Mouse (Mus musculus): Measurements from ENCODE around the gene Cadm2. TPM values are rescaled to one million over a fixed set of nuclear protein-coding genes. Genes with fewer than 3 reads are reported as not detected.
A peak's percentile ranks its signal among the peaks of the same experiment; 100 is the strongest.

Cadm2 gene
- total and polyA plus RNA-seq, 2 experiments: under 0.01 to 0.02 TPM

- H3K27ac ChIP-seq (replicated peaks; ENCODE audit: insufficient read depth, low read depth, low read length): no peak overlapping the region
- H3K4me1 ChIP-seq (ENCODE audit: control insufficient read depth, insufficient read depth, low read length): no peaks in the 10 kb centered on the region
- no peaks in the 10 kb centered on the region for H3K27me3 ChIP-seq (ENCODE audit: control insufficient read depth, insufficient read depth, low read length)
- no peak for TF ChIP-seq CTCF (IDR thresholded peaks at IDR 0.05; ENCODE audit: low read depth, low read length)
- TF ChIP-seq POLR2A (IDR thresholded peaks at IDR 0.05; ENCODE audit: extremely low read depth, insufficient read depth, low read length): no peak
- H3K79me2 ChIP-seq (ENCODE audit: control insufficient read depth, insufficient read depth, low read length): no peaks in the 10 kb centered on the region
- H3K36me3 ChIP-seq (ENCODE audit: control insufficient read depth, insufficient read depth, low read length): no peaks in the 10 kb centered on the region
- DNase-seq (ENCODE audit: extremely low read depth, low read depth, low spot score): no peak
- H3K4me3 ChIP-seq (ENCODE audit: insufficient read depth, low read depth, low read length): no peak overlapping the region
- H3K9ac ChIP-seq (ENCODE audit: low read depth, low read length): no peak overlapping the region
- WGBS: 51% methylated on average over 5 of the region's 5 CpGs
These were observed 498.2 kb downstream of the Cadm2 start for GRCm38 (mm10) chr16:67122532-67122931.

- Histone ChIP-seq H3K4me3 (ENCODE audit: insufficient read depth, low read depth, low read length) (no peak overlapping the region), H3K36me3 (ENCODE audit: control insufficient read depth, insufficient read depth, low read length) (no peaks in the 10 kb centered on the region), H3K9ac (ENCODE audit: low read depth, low read length) (no peak overlapping the region), H3K27ac (replicated peaks; ENCODE audit: insufficient read depth, low read depth, low read length) (no peak overlapping the region), H3K27me3 (ENCODE audit: control insufficient read depth, insufficient read depth, low read length) (no peaks in the 10 kb centered on the region), H3K79me2 (ENCODE audit: control insufficient read depth, insufficient read depth, low read length) (no peaks in the 10 kb centered on the region), H3K4me1 (ENCODE audit: control insufficient read depth, insufficient read depth, low read length) (no peaks in the 10 kb centered on the region)
- 75% methylated on average over 3 of the region's 3 CpGs for WGBS
- TF ChIP-seq CTCF (IDR thresholded peaks at IDR 0.05; ENCODE audit: low read depth, low read length) (no peak), POLR2A (IDR thresholded peaks at IDR 0.05; ENCODE audit: extremely low read depth, insufficient read depth, low read length) (no peak)
- no peak for DNase-seq (ENCODE audit: extremely low read depth, low read depth, low spot score)
These were observed 498.9 kb downstream of the Cadm2 start for GRCm38 (mm10) chr16:67121781-67122180.

GRCm38 (mm10) chr16:67106478-67107061, 514.1 kb downstream of the Cadm2 start:
- Histone ChIP-seq H3K4me1 (ENCODE audit: control insufficient read depth, insufficient read depth, low read length) (no peaks in the 10 kb centered on the region), H3K27ac (replicated peaks; ENCODE audit: insufficient read depth, low read depth, low read length) (no peak overlapping the region), H3K27me3 (ENCODE audit: control insufficient read depth, insufficient read depth, low read length) (no peaks in the 10 kb centered on the region), H3K4me3 (ENCODE audit: insufficient read depth, low read depth, low read length) (no peak overlapping the region), H3K79me2 (ENCODE audit: control insufficient read depth, insufficient read depth, low read length) (no peaks in the 10 kb centered on the region), H3K9ac (ENCODE audit: low read depth, low read length) (no peak overlapping the region), H3K36me3 (ENCODE audit: control insufficient read depth, insufficient read depth, low read length) (no peaks in the 10 kb centered on the region)
- 59% methylated on average over 8 of the region's 8 CpGs for WGBS
- no peak for TF ChIP-seq CTCF (IDR thresholded peaks at IDR 0.05; ENCODE audit: low read depth, low read length)
- no peak for TF ChIP-seq POLR2A (IDR thresholded peaks at IDR 0.05; ENCODE audit: extremely low read depth, insufficient read depth, low read length)
- no peak for DNase-seq (ENCODE audit: extremely low read depth, low read depth, low spot score)

GRCm38 (mm10) chr16:67096706-67097105, 524.0 kb downstream of the Cadm2 start:
- no peak for DNase-seq (ENCODE audit: extremely low read depth, low read depth, low spot score)
- no peak overlapping the region for H3K27ac ChIP-seq (replicated peaks; ENCODE audit: insufficient read depth, low read depth, low read length)
- no peaks in the 10 kb centered on the region for H3K79me2 ChIP-seq (ENCODE audit: control insufficient read depth, insufficient read depth, low read length)
- H3K27me3 ChIP-seq (ENCODE audit: control insufficient read depth, insufficient read depth, low read length): no peaks in the 10 kb centered on the region
- TF ChIP-seq POLR2A (IDR thresholded peaks at IDR 0.05; ENCODE audit: extremely low read depth, insufficient read depth, low read length): no peak
- TF ChIP-seq CTCF (IDR thresholded peaks at IDR 0.05; ENCODE audit: low read depth, low read length): no peak
- H3K9ac ChIP-seq (ENCODE audit: low read depth, low read length): no peak overlapping the region
- WGBS: 64% methylated on average over 6 of the region's 6 CpGs
- no peak overlapping the region for H3K4me3 ChIP-seq (ENCODE audit: insufficient read depth, low read depth, low read length)
- no peaks in the 10 kb centered on the region for H3K36me3 ChIP-seq (ENCODE audit: control insufficient read depth, insufficient read depth, low read length)
- H3K4me1 ChIP-seq (ENCODE audit: control insufficient read depth, insufficient read depth, low read length): no peaks in the 10 kb centered on the region

- Histone ChIP-seq H3K27me3 (ENCODE audit: control insufficient read depth, insufficient read depth, low read length) (no peaks in the 10 kb centered on the region), H3K27ac (replicated peaks; ENCODE audit: insufficient read depth, low read depth, low read length) (no peak overlapping the region), H3K36me3 (ENCODE audit: control insufficient read depth, insufficient read depth, low read length) (no peaks in the 10 kb centered on the region), H3K79me2 (ENCODE audit: control insufficient read depth, insufficient read depth, low read length) (no peaks in the 10 kb centered on the region), H3K4me3 (ENCODE audit: insufficient read depth, low read depth, low read length) (no peak overlapping the region), H3K4me1 (ENCODE audit: control insufficient read depth, insufficient read depth, low read length) (no peaks in the 10 kb centered on the region), H3K9ac (ENCODE audit: low read depth, low read length) (no peak overlapping the region)
- TF ChIP-seq POLR2A (IDR thresholded peaks at IDR 0.05; ENCODE audit: extremely low read depth, insufficient read depth, low read length): no peak
- no peak for TF ChIP-seq CTCF (IDR thresholded peaks at IDR 0.05; ENCODE audit: low read depth, low read length)
- 70% methylated on average over 4 of the region's 4 CpGs for WGBS
- DNase-seq (ENCODE audit: extremely low read depth, low read depth, low spot score): no peak
These were observed 524.8 kb downstream of the Cadm2 start for GRCm38 (mm10) chr16:67095916-67096315.

- Histone ChIP-seq H3K4me3 (ENCODE audit: insufficient read depth, low read depth, low read length) (no peak overlapping the region), H3K9ac (ENCODE audit: low read depth, low read length) (no peak overlapping the region), H3K27me3 (ENCODE audit: control insufficient read depth, insufficient read depth, low read length) (no peaks in the 10 kb centered on the region), H3K36me3 (ENCODE audit: control insufficient read depth, insufficient read depth, low read length) (no peaks in the 10 kb centered on the region), H3K27ac (replicated peaks; ENCODE audit: insufficient read depth, low read depth, low read length) (no peak overlapping the region), H3K79me2 (ENCODE audit: control insufficient read depth, insufficient read depth, low read length) (no peaks in the 10 kb centered on the region), H3K4me1 (ENCODE audit: control insufficient read depth, insufficient read depth, low read length) (no peaks in the 10 kb centered on the region)
- 53% methylated on average over 3 of the region's 3 CpGs for WGBS
- peak; percentile 2 for DNase-seq (ENCODE audit: extremely low read depth, low read depth, low spot score)
- TF ChIP-seq CTCF (IDR thresholded peaks at IDR 0.05; ENCODE audit: low read depth, low read length) (no peak), POLR2A (IDR thresholded peaks at IDR 0.05; ENCODE audit: extremely low read depth, insufficient read depth, low read length) (no peak)
These were observed 531.0 kb downstream of the Cadm2 start for GRCm38 (mm10) chr16:67089747-67090146.
